Mouse (Mus musculus): ENCODE data around the gene Senp7. TPM values are rescaled to one million over a fixed set of nuclear protein-coding genes. Genes with fewer than 3 reads are reported as not detected.
"Not testable (repeated sequence)": the region's sequence is repeated elsewhere in the genome, so short reads cannot be mapped to it uniquely, and the experiment has no call there.

Gene Senp7
- polyA plus RNA-seq, 1 experiment, result 25.4 TPM

DNA sequence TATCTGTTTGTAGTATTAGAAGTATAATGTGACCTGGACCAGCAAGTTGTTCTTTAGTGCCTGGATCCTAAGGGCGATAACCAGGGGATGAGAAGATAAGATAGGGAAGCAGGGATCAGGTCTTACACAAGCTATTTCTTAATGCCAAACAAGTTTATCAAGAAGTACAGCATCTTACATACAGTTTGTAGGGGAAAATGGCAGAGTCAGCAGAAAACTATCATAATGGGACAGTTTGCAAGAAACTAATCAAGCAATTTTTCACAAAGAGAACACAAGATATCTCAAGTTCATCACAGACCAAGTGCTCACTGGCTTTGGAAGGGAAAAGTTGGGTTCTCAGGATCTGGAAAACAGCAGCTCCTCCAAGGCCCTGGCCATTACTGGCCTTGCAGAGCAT is 31.3 kb downstream of the Senp7 start:
- WGBS, result 98% methylated on average over 1 of the region's 1 CpGs

DNA sequence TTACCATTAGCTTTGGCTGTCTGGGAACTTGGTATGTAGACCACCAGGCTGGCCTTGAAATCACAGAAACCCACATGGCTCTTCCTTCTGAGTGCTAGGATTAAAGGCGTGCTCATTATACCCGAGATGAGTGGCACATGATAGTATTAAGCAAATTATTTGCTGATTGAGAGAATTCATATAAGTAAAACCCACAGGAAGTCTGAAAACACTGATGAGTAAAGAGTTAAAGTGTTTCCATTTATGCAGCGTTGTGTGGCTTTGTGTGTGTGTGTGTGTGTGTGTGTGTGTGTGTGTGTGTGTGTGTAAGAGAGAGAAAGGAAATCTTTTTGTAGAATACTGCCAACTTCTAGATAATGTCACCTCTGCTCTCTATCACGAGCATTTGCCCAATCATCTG is 33.6 kb downstream of the Senp7 start:
- Histone ChIP-seq H3K27me3 (ENCODE audit: control insufficient read depth, insufficient read depth, low read length) (no peaks in the 10 kb centered on the region), H3K4me3 (replicated peaks; ENCODE audit: insufficient read depth, low read depth, low read length) (no peak overlapping the region), H3K4me1 (ENCODE audit: control insufficient read depth, insufficient read depth, low read length) (no peaks in the 10 kb centered on the region), H3K27ac (ENCODE audit: insufficient read depth, low read length) (no peak overlapping the region)
- no peak for TF ChIP-seq CTCF (IDR thresholded peaks at IDR 0.05; ENCODE audit: borderline replicate concordance, insufficient read depth, low read depth, low read length)
- TF ChIP-seq POLR2A (IDR thresholded peaks at IDR 0.05; ENCODE audit: borderline replicate concordance, insufficient read depth, low read length), result no peak
- DNase-seq, result no peak
- 77% methylated on average over 4 of the region's 4 CpGs for WGBS

More for the DNA sequence above, 31.3 kb downstream of the Senp7 start:
- Histone ChIP-seq H3K4me3 (replicated peaks; ENCODE audit: insufficient read depth, low read depth, low read length) (no peak overlapping the region), H3K4me1 (ENCODE audit: control insufficient read depth, insufficient read depth, low read length) (peaks cover 6% of the 10 kb centered on the region; the same call in 1 of the 2 replicates), H3K27me3 (ENCODE audit: control insufficient read depth, insufficient read depth, low read length) (no peaks in the 10 kb centered on the region), H3K27ac (ENCODE audit: insufficient read depth, low read length) (no peak overlapping the region)
- DNase-seq, result no peak
- TF ChIP-seq CTCF (IDR thresholded peaks at IDR 0.05; ENCODE audit: borderline replicate concordance, insufficient read depth, low read depth, low read length) (no peak), POLR2A (IDR thresholded peaks at IDR 0.05; ENCODE audit: borderline replicate concordance, insufficient read depth, low read length) (no peak)

DNA sequence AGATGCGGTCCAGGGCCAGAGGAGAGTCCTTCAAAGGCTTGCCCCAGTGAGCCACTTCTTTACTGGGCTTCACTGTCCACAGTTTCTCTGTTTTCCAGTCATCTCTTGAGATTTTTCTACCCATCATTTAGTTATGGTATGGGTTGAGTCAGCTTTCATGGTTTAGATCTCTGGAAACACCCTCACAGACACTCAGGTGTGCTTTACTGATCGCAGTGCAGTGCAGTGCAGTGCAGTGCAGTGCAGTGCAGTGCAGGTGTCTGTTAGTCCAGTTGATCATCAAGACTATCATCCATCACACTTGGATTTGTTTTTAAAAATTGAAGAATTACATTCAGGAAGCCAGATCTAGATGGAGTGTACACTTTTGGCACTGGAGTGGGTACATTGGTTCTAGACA is 38.2 kb downstream of the Senp7 start:
- Histone ChIP-seq H3K4me3 (replicated peaks; ENCODE audit: insufficient read depth, low read depth, low read length) (no peak overlapping the region), H3K27ac (ENCODE audit: insufficient read depth, low read length) (no peak overlapping the region), H3K27me3 (ENCODE audit: control insufficient read depth, insufficient read depth, low read length) (no peaks in the 10 kb centered on the region), H3K4me1 (ENCODE audit: control insufficient read depth, insufficient read depth, low read length) (no peaks in the 10 kb centered on the region)
- no peak for DNase-seq
- TF ChIP-seq POLR2A (IDR thresholded peaks at IDR 0.05; ENCODE audit: borderline replicate concordance, insufficient read depth, low read length), result no peak
- TF ChIP-seq CTCF (IDR thresholded peaks at IDR 0.05; ENCODE audit: borderline replicate concordance, insufficient read depth, low read depth, low read length), result no peak
- WGBS, result 95% methylated on average over 2 of the region's 2 CpGs

DNA sequence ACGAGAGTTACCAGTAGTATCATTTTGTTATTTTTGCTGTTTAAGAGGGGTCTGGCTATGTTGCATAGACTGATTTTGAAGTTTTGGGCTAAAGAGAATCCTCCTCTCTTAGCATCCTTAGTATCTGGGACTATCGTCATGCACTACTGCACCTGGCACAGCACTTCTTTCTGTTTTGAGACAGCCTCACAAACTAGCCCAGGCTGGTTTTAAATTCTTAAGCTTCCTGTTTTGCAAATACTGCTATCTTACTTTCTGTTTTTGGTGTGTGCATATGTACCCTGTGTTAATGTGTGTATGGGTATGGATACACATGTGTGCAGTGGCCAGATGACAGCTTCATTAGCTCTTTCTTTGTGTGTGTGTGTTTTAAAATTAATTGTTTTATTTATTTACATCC is 42.2 kb downstream of the Senp7 start:
- DNase-seq, result no peak
- Histone ChIP-seq H3K4me1 (ENCODE audit: control insufficient read depth, insufficient read depth, low read length) (no peaks in the 10 kb centered on the region), H3K27me3 (ENCODE audit: control insufficient read depth, insufficient read depth, low read length) (no peaks in the 10 kb centered on the region), H3K27ac (ENCODE audit: insufficient read depth, low read length) (no peak overlapping the region), H3K4me3 (replicated peaks; ENCODE audit: insufficient read depth, low read depth, low read length) (no peak overlapping the region)
- WGBS, result 84% methylated on average over 2 of the region's 2 CpGs
- no peak for TF ChIP-seq CTCF (IDR thresholded peaks at IDR 0.05; ENCODE audit: borderline replicate concordance, insufficient read depth, low read depth, low read length)
- no peak for TF ChIP-seq POLR2A (IDR thresholded peaks at IDR 0.05; ENCODE audit: borderline replicate concordance, insufficient read depth, low read length)

DNA sequence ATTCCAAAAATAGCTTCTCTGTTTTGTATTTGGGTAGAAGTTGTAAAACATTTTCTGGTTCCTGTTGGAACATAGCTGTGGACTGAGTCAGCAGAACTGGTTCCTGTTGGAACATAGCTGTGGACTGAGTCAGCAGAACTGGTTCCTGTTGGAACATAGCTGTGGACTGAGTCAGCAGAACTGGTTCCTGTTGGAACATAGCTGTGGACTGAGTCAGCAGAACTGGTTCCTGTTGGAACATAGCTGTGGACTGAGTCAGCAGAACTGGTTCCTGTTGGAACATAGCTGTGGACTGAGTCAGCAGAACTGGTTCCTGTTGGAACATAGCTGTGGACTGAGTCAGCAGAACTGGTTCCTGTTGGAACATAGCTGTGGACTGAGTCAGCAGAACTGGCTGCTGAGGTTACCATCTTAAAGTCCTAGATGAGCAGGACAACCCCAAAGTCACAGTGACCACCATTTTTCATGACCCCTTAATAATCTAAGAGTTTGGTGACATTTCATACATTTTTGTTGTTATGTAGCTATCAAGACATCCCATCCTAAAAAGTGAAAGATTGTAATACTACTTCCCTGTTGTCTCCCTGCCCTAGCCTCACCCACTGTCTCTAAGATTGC is 48.4 kb downstream of the Senp7 start:
- H3K4me3 ChIP-seq (replicated peaks; ENCODE audit: insufficient read depth, low read depth, low read length); H3K27ac ChIP-seq (ENCODE audit: insufficient read depth, low read length): not testable (repeated sequence)

DNA sequence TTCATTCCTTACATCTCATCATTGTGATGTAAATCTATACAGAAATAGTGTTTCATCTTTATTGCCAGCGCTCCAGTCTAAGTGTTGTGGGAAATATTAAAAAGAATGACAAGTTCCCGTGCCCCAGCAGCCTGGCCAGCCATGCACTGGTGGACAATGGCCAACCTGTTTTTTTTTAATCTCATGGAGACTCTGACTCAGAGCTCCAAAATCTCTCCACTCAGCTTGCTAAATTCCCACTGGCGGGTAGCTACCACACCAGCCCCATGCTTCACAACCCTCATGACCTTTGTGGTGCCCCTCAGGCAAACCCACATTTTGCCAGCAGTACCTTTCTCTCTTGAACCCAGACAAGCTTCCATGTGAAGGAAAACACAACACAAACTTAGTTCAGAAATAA is 67.6 kb downstream of the Senp7 start:
- TF ChIP-seq POLR2A (IDR thresholded peaks at IDR 0.05; ENCODE audit: borderline replicate concordance, insufficient read depth, low read length) (no peak), CTCF (IDR thresholded peaks at IDR 0.05; ENCODE audit: borderline replicate concordance, insufficient read depth, low read depth, low read length) (no peak)
- Histone ChIP-seq H3K27ac (ENCODE audit: insufficient read depth, low read length) (no peak overlapping the region), H3K4me1 (ENCODE audit: control insufficient read depth, insufficient read depth, low read length) (no peaks in the 10 kb centered on the region), H3K27me3 (ENCODE audit: control insufficient read depth, insufficient read depth, low read length) (no peaks in the 10 kb centered on the region), H3K4me3 (replicated peaks; ENCODE audit: insufficient read depth, low read depth, low read length) (no peak overlapping the region)
- WGBS, result 57% methylated on average over 3 of the region's 3 CpGs
- no peak for DNase-seq

More for the DNA sequence above, 48.4 kb downstream of the Senp7 start:
- H3K27me3 ChIP-seq (ENCODE audit: control insufficient read depth, insufficient read depth, low read length); DNase-seq; H3K4me1 ChIP-seq (ENCODE audit: control insufficient read depth, insufficient read depth, low read length): not testable (repeated sequence)

DNA sequence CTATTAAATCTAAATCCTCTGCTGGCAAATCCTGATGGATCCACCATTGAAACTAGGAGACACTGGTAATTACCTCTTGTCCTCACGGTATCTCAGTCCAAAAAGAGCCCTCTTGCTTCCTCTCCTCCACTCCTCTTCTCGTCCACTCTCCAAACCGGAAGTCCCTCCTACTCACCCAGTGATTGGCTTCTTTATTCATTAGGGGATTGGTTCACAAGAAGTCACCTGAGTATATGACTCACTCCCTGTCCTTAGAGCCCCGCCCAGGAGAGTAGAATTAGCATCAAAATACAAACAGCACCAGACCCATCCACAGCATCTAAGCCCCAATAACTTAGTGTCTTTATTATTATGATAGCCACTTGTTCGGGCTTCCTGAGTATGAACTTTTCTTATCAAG is 68.0 kb downstream of the Senp7 start:
- no peaks in the 10 kb centered on the region for H3K27me3 ChIP-seq (ENCODE audit: control insufficient read depth, insufficient read depth, low read length)
- H3K4me3 ChIP-seq (replicated peaks; ENCODE audit: insufficient read depth, low read depth, low read length), result no peak overlapping the region
- H3K4me1 ChIP-seq (ENCODE audit: control insufficient read depth, insufficient read depth, low read length), result no peaks in the 10 kb centered on the region
- WGBS, result 93% methylated on average over 5 of the region's 5 CpGs
- no peak for DNase-seq
- TF ChIP-seq POLR2A (IDR thresholded peaks at IDR 0.05; ENCODE audit: borderline replicate concordance, insufficient read depth, low read length), result no peak
- no peak for TF ChIP-seq CTCF (IDR thresholded peaks at IDR 0.05; ENCODE audit: borderline replicate concordance, insufficient read depth, low read depth, low read length)
- no peak overlapping the region for H3K27ac ChIP-seq (ENCODE audit: insufficient read depth, low read length)

DNA sequence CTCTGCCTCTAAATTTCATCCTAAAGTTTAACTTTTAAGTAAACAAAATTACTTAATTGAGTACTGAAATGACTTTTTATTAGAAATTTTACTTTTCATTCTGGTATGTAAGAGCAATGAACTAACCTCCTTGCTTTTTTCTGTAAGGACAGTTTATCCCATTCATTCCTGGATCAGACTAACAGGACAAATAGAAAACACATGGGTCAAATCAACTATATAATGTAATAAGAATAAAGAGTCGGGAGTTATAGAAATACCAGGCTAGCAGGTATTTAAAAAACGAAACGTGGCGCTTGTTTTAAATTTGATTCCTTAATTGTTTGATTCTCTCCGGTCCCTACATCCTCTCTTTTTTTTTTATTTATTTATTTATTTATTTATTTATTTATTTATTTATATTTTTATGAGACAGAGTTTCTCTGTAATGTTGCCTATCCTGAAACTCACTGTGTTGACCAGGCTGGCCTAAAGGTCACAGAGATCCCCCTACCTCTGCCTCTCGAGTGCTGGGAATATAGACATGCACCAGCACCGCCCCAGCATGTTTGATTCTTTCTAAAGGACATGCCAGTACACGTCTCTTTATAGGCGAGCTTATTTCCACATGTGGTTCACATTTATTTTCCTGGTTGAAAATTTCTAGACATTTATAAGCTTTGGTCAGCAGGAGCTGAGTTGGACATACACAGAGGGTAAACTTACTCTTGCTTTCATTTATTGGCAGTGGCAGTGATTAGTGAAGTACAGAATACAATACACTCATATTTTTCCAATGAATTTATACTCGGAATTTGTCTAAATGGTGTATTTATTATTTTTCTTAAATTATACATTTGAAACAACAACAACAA is 69.4 kb downstream of the Senp7 start:
- H3K4me3 ChIP-seq (replicated peaks; ENCODE audit: insufficient read depth, low read depth, low read length), result no peak overlapping the region
- 94% methylated on average over 10 of the region's 10 CpGs for WGBS
- no peak for DNase-seq
- H3K27me3 ChIP-seq (ENCODE audit: control insufficient read depth, insufficient read depth, low read length), result no peaks in the 10 kb centered on the region
- no peak overlapping the region for H3K27ac ChIP-seq (ENCODE audit: insufficient read depth, low read length)
- TF ChIP-seq CTCF (IDR thresholded peaks at IDR 0.05; ENCODE audit: borderline replicate concordance, insufficient read depth, low read depth, low read length) (no peak), POLR2A (IDR thresholded peaks at IDR 0.05; ENCODE audit: borderline replicate concordance, insufficient read depth, low read length) (no peak)
- H3K4me1 ChIP-seq (ENCODE audit: control insufficient read depth, insufficient read depth, low read length), result no peaks in the 10 kb centered on the region
